Mouse (Mus musculus): ENCODE results near the gene Krt33b. TPM values are rescaled to one million over a fixed set of nuclear protein-coding genes. Genes with fewer than 3 reads are reported as not detected.

Krt33b gene
- polyA plus RNA-seq (2015; fragmentation: Nextera tagmentation; extraction: Ambion mirVana) = not detected in 2 replicates

DNA sequence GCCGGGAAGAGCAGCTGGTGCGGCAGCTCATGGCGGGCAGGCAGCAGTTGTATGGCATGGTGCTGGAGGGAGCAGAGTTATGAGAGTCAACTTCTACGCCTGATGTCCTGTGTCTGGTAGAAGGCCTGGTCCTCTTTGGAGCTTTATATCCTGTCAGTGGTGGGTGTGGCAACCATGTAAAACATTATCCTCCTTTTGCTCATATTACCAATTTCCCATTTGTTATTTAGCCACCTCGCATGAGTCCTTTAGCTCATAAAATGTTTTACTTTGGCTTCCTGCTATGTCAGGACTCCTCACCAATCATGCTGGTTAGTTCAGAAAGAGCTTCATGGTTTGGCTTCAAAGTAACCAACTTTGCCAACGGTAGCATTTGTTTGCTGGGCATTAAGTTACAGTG, at the start of gene Krt33b:
Krt33b (minus strand) TSS at position 101 of the 400 bp plus-strand sequence.
- no peak within 1 kb of the TSS for H3K4me3 ChIP-seq
- no peaks in the 10 kb centered on the region for H3K9me3 ChIP-seq (replicated peaks)
- H3K4me1 ChIP-seq = no peaks in the 10 kb centered on the region
- H3K27ac ChIP-seq = no peak within 1 kb of the TSS
- 87% methylated on average over 6 of the region's 6 CpGs for WGBS
- H3K4me2 ChIP-seq = no peak within 1 kb of the TSS
- H3K9ac ChIP-seq = no peak within 1 kb of the TSS
- no peaks in the 10 kb centered on the region for H3K27me3 ChIP-seq
- H3K36me3 ChIP-seq (ENCODE audit: poor library complexity, severe bottlenecking) = no peaks in the 10 kb centered on the region
- ATAC-seq = no peak

DNA sequence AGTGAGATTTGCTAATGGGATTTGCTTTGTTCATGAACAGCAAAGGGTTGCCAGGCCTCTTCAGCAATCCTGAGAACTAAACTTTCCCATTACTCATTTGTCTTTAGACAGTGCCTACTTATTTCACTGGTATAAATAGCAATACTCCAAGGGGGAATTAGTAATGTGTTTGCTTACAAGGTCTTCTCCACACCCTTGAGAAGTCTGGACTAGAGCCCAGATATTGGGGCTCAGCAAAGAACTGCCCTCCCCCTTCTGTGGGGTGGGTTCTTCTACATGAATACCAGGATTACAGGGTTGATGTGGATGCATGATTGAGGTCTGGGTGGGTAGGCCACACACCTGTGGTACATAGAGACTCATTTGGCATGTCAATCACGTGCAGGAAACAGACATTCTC, 44.2 kb upstream of the Krt33b start:
- Histone ChIP-seq H3K9me3 (replicated peaks) (no peaks in the 10 kb centered on the region), H3K27me3 (no peaks in the 10 kb centered on the region), H3K9ac (no peak overlapping the region), H3K4me2 (no peak overlapping the region), H3K4me1 (no peaks in the 10 kb centered on the region), H3K27ac (no peak overlapping the region), H3K36me3 (ENCODE audit: poor library complexity, severe bottlenecking) (no peaks in the 10 kb centered on the region), H3K4me3 (no peak overlapping the region)
- no peak for ATAC-seq
- 70% methylated on average over 1 of the region's 1 CpGs for WGBS

DNA sequence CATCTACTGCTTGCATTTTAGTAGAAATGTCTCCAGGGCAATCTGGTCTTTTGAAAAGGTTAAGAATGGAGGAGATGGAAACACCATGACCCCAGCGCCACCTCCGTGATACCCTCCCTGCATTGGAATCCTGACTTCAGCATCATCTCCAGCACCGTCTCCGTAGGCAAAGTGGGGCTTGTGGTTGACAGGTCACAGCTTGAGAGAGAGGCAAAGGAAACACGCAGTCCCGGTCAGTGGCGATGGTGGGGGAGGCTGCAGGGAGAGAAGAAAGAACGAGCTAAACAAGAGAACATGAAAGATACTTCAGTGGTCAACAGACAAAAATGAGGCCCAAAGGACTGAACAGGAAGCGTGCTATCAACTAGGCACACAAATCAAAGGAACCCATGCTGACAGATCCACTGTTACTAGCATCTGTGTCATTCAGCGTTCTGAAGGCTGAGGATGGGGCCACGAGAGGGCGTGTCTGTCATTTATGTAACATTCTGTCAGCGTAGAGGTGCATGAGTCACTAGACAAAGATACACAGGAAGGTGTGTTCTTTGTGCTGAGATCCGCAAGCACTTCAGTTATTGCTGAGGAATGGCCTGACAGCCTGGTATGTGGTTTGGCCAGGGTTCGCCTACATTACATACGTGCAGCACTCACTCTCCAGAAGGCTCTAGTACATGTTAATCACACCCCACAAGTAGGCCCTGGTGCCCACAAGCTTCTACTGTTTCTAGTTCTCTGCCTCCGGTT, 37.8 kb upstream of the Krt33b start:
- ATAC-seq = no peak
- Histone ChIP-seq H3K9me3 (replicated peaks) (no peaks in the 10 kb centered on the region), H3K4me2 (no peak overlapping the region), H3K36me3 (ENCODE audit: poor library complexity, severe bottlenecking) (no peaks in the 10 kb centered on the region), H3K27ac (no peak overlapping the region), H3K27me3 (no peaks in the 10 kb centered on the region), H3K4me1 (no peaks in the 10 kb centered on the region), H3K9ac (no peak overlapping the region), H3K4me3 (no peak overlapping the region)
- 91% methylated on average over 17 of the region's 17 CpGs for WGBS

DNA sequence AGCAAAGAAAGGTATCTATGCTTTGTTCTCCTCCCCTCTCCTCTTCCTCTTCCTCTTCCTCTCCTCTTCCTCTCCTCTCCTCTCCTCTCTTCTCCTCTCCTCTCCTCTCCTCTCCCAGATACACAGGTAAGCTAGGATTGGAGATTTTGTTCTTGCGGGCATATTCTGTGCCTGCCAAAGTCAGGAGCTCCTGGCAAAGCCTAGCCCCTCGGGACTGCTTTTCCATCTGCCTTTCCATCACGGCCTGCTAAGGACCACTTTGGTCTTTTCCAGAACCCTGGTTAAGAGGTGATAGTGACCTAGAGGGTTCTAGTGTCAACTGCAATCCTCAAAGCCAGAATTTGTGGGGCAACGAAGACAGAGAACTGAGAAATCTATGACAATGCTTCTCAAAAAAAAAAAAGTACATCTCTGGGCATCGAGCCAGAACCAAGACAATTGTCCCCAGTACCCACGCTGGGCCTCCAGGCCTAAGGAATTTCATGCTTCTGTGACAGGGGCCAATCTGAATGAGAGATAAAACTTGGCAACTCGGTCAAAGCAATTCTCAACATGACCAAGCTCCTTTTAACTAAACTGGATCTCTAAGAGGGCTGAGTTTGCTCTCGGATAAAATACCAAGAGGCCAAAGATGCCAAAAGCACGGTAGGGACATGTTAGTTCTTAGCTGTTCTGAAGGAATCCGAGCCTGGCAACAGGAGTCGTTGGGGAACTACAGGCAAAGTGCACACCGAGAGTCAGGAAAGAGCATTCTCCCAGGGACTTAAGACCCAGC, 36.8 kb upstream of the Krt33b start:
- no peak overlapping the region for H3K27ac ChIP-seq
- WGBS = 73% methylated on average over 12 of the region's 12 CpGs
- no peak overlapping the region for H3K4me2 ChIP-seq
- H3K27me3 ChIP-seq = no peaks in the 10 kb centered on the region
- no peaks in the 10 kb centered on the region for H3K9me3 ChIP-seq (replicated peaks)
- no peak overlapping the region for H3K9ac ChIP-seq
- H3K4me1 ChIP-seq = no peaks in the 10 kb centered on the region
- no peak overlapping the region for H3K4me3 ChIP-seq
- ATAC-seq = no peak
- no peaks in the 10 kb centered on the region for H3K36me3 ChIP-seq (ENCODE audit: poor library complexity, severe bottlenecking)

DNA sequence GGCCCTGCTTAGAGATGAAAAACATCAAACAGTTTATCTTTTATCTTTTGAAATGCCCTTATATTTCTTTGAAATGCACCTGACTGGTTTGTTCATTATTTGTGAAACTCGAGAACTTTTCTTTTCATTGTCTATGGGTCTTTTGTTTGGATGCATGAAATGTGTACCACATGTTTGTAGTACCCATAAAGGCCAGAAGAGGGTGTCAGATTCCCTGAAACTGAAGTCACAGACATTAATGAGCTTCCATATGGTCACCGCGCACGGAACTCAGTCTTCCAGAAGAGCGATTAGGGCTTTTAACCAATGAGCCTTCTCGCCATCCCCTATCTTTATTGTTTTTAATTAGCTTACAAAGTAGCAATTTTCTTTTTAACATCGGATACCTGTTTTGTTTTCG, 29.2 kb upstream of the Krt33b start:
- Histone ChIP-seq H3K27me3 (no peaks in the 10 kb centered on the region), H3K27ac (no peak overlapping the region)

DNA sequence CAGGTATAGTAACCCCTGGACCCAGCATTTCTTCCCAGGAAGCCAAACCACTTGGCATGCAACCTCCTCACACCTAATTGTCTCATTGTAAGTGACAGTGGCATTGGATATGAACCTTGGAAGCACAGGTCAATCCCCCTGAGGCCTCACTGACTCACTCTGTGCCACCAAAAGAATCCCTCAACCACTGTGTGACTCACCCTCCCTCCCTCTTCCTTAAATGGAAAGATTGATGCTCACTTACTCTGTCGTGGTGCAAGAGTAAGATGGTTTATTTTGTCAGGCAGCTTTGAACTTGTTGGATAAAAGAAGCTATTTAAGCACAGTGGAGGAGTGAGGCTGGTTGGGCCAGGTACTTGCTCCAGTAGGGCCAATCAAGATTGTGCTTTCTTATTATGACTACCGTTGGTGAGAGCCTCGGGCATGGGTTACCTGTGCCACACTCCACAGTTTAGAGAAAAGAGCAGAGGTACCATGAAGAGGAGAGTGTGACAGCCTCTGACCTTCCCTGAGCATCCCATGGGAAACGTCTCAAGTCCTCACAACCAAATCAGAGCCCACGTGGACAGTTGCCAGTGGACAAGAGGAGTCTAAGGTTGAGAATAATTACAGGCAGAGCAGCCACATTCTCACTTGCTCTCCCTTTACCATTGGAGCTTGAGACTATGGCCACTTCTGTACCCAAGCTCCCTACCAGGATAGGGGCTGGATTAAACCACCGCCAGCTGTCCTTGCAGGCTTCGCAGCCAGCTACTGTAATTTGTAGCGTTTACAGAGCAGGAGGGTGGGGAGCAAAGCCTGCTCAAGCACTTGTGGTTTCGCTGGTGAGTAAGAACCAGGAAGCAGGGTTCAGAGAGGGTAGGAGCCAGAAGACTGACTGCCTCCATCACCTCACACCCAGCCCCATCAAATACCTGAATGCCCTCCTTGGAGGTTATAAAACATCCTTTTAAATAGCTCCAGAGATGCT, 26.3 kb upstream of the Krt33b start:
- Histone ChIP-seq H3K36me3 (ENCODE audit: poor library complexity, severe bottlenecking) (no peaks in the 10 kb centered on the region), H3K27me3 (no peaks in the 10 kb centered on the region), H3K9ac (no peak overlapping the region), H3K4me1 (no peaks in the 10 kb centered on the region), H3K4me3 (no peak overlapping the region), H3K27ac (no peak overlapping the region), H3K9me3 (replicated peaks) (no peaks in the 10 kb centered on the region), H3K4me2 (no peak overlapping the region)
- 83% methylated on average over 9 of the region's 9 CpGs for WGBS
- no peak for ATAC-seq

More for the DNA sequence above, 29.2 kb upstream of the Krt33b start:
- no peak overlapping the region for H3K4me3 ChIP-seq
- no peaks in the 10 kb centered on the region for H3K9me3 ChIP-seq (replicated peaks)
- ATAC-seq = no peak
- no peaks in the 10 kb centered on the region for H3K4me1 ChIP-seq
- H3K36me3 ChIP-seq (ENCODE audit: poor library complexity, severe bottlenecking) = no peaks in the 10 kb centered on the region
- no peak overlapping the region for H3K9ac ChIP-seq
- H3K4me2 ChIP-seq = no peak overlapping the region
- WGBS = 61% methylated on average over 8 of the region's 8 CpGs

DNA sequence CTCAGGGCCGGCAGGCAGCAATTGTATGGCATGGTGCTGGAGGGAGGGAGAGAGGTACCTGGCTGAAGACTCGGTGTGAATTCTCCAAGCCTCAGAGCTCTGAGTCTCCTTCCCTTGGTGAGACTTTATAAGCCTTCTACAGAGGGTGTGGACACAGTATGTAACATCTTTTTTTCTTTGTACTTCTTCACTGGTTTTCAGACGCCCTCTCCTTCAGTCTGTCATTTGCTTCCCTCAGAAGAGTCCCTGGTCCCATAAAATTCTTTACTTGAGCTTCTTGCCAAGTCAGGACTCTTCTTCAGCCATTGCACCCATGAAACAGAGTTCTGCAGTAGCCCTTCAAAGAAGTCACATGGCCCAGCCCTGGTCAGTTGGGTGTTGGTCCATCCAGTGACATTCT, 20.8 kb upstream of the Krt33b start, which contains the start of gene Krt31:
Krt31 (minus strand) TSS at position 101 of the 400 bp plus-strand sequence.
- H3K27me3 ChIP-seq = no peaks in the 10 kb centered on the region
- no peak within 1 kb of the TSS for H3K9ac ChIP-seq
- H3K4me2 ChIP-seq = no peak within 1 kb of the TSS
- 83% methylated on average over 3 of the region's 3 CpGs for WGBS
- no peak within 1 kb of the TSS for H3K4me3 ChIP-seq
- no peaks in the 10 kb centered on the region for H3K36me3 ChIP-seq (ENCODE audit: poor library complexity, severe bottlenecking)
- no peak within 1 kb of the TSS for H3K27ac ChIP-seq
- ATAC-seq = no peak
- H3K4me1 ChIP-seq = no peaks in the 10 kb centered on the region
- no peaks in the 10 kb centered on the region for H3K9me3 ChIP-seq (replicated peaks)

DNA sequence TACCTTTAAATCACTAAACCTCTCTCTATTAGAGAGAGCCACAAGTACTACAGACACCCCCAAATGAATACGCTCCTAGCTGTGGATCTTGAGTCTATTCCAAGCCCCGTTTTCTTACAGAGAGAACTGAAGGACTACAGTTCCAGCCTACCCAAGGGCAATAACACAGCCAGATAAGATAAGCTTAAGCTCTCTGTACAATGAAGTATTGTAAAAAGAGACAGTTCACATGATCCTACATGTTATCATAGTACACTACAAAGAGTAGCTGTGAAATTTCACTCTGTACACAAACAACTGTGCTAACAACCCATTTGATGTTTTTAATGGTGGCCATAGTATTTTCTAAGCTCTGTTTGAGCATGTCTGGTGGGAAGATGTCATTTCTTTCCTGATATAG, 17.5 kb upstream of the Krt33b start:
- ATAC-seq = no peak
- Histone ChIP-seq H3K9ac (no peak overlapping the region), H3K4me2 (no peak overlapping the region), H3K36me3 (ENCODE audit: poor library complexity, severe bottlenecking) (no peaks in the 10 kb centered on the region), H3K27ac (no peak overlapping the region), H3K27me3 (no peaks in the 10 kb centered on the region), H3K4me3 (no peak overlapping the region), H3K4me1 (no peaks in the 10 kb centered on the region), H3K9me3 (replicated peaks) (no peaks in the 10 kb centered on the region)
- 92% methylated on average over 2 of the region's 2 CpGs for WGBS

DNA sequence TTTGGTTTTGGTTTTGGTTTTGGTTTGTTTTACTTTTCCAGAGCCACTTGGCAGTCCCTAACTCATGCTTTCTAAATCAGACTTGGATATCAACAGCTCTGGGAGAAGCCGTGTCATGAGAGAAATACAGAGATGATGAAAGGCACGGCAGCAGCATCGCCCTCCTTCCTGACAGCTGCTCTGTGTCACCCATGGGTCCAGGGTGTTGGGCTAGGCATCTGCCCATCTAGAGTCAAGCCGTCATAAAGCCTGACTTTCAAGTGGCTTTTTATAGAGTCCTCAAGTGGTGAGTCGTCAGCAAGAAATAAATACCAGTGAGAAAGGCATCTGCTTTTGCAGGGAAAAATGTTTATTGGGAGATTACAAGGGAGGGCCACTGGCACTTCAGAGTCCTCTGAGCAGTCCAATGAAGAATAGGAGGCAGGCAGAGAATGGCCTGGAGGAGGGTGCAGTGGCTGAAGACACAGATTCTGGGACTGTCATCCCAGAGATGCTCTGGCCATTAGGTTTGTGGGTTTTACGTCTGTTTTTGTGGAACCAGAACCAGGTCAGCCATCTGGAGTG, 16.7 kb upstream of the Krt33b start:
- H3K27ac ChIP-seq = no peak overlapping the region
- WGBS = 89% methylated on average over 6 of the region's 6 CpGs
- H3K4me3 ChIP-seq = no peak overlapping the region
- H3K27me3 ChIP-seq = no peaks in the 10 kb centered on the region
- H3K9me3 ChIP-seq (replicated peaks) = no peaks in the 10 kb centered on the region
- H3K9ac ChIP-seq = no peak overlapping the region
- no peaks in the 10 kb centered on the region for H3K36me3 ChIP-seq (ENCODE audit: poor library complexity, severe bottlenecking)
- ATAC-seq = no peak
- H3K4me1 ChIP-seq = no peaks in the 10 kb centered on the region
- H3K4me2 ChIP-seq = no peak overlapping the region

DNA sequence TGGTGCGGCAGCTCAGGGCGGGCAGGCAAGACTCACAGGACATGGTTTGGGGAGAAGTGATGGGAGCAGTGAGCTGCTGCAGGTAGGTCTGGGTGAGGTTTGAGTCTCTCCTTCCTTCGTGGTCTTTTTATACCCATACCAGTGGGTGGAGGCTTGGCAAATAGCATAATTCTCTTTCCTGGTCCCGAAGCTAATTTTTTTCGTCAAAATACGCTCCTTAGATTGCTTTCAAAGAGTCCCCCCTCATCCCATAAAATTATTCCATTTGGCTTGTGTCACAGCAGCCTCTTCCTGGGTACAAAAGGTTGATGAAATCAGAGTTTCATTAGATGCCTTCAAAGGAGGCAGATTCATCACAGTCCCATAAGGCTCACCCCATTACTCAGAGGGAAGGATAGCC, 11.8 kb upstream of the Krt33b start, which contains the start of gene Krt34:
Krt34 (minus strand) TSS at position 101 of the 400 bp plus-strand sequence.
- 89% methylated on average over 6 of the region's 6 CpGs for WGBS
- H3K9ac ChIP-seq = no peak within 1 kb of the TSS
- ATAC-seq = no peak
- H3K4me3 ChIP-seq = no peak within 1 kb of the TSS
- no peak within 1 kb of the TSS for H3K27ac ChIP-seq
- H3K4me1 ChIP-seq = no peaks in the 10 kb centered on the region
- H3K27me3 ChIP-seq = no peaks in the 10 kb centered on the region
- no peaks in the 10 kb centered on the region for H3K36me3 ChIP-seq (ENCODE audit: poor library complexity, severe bottlenecking)
- H3K4me2 ChIP-seq = no peak within 1 kb of the TSS
- H3K9me3 ChIP-seq (replicated peaks) = no peaks in the 10 kb centered on the region

DNA sequence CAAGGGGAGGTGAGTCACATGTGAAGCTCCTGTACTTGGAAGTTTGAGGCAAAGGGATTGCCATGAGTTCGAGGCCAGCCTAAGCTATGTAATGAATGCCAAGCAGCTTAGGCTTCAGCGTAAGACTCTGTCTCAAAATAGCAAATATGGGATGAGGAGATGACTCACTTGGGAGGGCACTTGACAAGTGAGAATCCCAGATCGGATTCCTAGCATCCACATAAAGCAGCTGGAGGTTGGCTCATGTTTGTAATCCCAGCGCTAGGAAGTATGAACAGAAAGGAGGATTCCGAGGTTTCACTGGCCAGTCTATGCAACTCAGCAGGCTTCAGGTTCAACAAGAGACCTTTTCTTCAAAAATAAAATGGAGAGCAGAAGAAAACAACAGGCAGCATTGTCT, 8.2 kb downstream of the Krt33b start:
- H3K36me3 ChIP-seq (ENCODE audit: poor library complexity, severe bottlenecking) = no peaks in the 10 kb centered on the region
- no peaks in the 10 kb centered on the region for H3K27me3 ChIP-seq
- H3K4me1 ChIP-seq = no peaks in the 10 kb centered on the region
- ATAC-seq = no peak
- H3K9me3 ChIP-seq (replicated peaks) = no peaks in the 10 kb centered on the region
- no peak overlapping the region for H3K4me3 ChIP-seq
- H3K4me2 ChIP-seq = no peak overlapping the region
- no peak overlapping the region for H3K9ac ChIP-seq
- H3K27ac ChIP-seq = no peak overlapping the region
- 86% methylated on average over 5 of the region's 5 CpGs for WGBS
